Mouse (Mus musculus): ENCODE data around the gene Klf11. TPM values are rescaled to one million over a fixed set of nuclear protein-coding genes. Genes with fewer than 3 reads are reported as not detected.

Gene Klf11
- total RNA-seq, 2 experiments from 2014 or later, result 3.9 to 4.4 TPM

DNA sequence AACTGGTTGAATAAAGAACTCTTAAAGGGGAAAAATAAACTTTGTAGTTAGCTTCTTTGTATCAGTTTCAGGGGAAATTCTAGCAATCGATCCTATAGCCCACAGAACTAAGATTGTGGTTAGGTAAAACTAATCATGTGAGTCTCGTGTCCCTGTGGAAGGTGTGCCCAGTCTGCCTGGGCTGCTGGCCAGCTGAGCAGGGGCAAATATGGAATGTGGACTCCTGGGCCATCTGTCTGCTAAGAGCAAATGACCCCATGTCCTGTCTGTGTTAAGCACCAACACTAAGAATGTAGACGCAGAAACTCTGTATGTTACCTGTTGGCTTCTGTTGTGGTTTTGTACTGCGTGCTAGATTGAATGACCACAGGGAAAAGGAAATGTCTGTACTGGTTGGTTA, 10.0 kb downstream of the Klf11 start:
- no peak for DNase-seq (ENCODE audit: low spot score in 2 of 2)

DNA sequence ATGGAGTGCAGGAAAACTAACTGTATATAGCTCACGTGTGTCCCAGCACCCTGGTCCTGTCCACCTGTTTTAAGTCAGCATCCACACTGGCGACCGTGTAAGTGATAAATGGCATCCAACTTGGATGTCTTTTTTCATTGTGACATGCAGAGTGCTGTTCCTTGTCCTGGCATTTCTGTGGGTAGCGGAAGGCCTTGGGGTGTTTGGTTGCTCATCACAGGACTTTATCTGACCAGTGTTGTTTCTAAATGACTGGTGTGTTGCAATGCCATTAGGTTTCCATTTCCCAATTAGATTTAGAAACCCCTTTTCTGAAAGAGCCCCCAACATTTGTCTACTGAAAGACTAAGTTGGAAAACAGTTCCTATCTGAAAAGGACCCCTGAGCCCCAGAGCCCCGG, 11.1 kb downstream of the Klf11 start:
- no peak overlapping the region for H3K27ac ChIP-seq
- TF ChIP-seq CTCF (conservative IDR thresholded peaks at IDR 0.05), result no peak
- no peak overlapping the region for H3K4me3 ChIP-seq
- DNase-seq (ENCODE audit: low spot score in 2 of 2), result no peak

More for the DNA sequence above, 10.0 kb downstream of the Klf11 start:
- no peak for TF ChIP-seq CTCF (conservative IDR thresholded peaks at IDR 0.05)
- H3K4me3 ChIP-seq, result no peak overlapping the region
- H3K27ac ChIP-seq, result no peak overlapping the region

DNA sequence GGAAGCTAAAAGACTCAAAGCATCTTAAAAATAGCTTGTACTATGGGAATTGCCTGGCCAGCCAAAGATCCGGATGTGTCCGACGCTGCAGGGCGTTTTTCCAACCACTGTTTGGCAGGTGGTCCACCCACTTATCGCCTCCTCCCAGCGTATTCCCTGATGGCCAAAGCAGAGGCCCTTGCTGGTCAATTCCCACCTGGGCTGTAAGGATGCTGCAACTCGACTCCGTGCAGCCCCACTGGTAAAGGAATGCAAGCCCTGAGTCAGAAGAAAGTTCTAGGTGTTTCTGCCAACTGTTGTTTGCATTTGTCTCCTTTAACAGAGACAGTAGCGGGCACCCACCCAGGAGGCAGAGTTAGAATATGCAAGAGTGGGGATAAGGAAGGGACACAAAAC, 29.0 kb downstream of the Klf11 start:
- no peak for DNase-seq (ENCODE audit: low spot score in 2 of 2)
- Histone ChIP-seq H3K27ac (peak overlapping the region; percentile 98), H3K4me3 (peak overlapping the region; percentile 80)
- TF ChIP-seq CTCF (conservative IDR thresholded peaks at IDR 0.05), result no peak

GRCm38 (mm10) chr12:24680492-24681285, 29.6 kb downstream of the Klf11 start:
- H3K4me3 ChIP-seq, result peak overlapping the region; percentile 80
- peak; percentile 36 to 62 for DNase-seq (ENCODE audit: low spot score in 2 of 2)
- H3K27ac ChIP-seq, result peak overlapping the region; percentile 98
- peak; percentile 57 for TF ChIP-seq CTCF (conservative IDR thresholded peaks at IDR 0.05)

DNA sequence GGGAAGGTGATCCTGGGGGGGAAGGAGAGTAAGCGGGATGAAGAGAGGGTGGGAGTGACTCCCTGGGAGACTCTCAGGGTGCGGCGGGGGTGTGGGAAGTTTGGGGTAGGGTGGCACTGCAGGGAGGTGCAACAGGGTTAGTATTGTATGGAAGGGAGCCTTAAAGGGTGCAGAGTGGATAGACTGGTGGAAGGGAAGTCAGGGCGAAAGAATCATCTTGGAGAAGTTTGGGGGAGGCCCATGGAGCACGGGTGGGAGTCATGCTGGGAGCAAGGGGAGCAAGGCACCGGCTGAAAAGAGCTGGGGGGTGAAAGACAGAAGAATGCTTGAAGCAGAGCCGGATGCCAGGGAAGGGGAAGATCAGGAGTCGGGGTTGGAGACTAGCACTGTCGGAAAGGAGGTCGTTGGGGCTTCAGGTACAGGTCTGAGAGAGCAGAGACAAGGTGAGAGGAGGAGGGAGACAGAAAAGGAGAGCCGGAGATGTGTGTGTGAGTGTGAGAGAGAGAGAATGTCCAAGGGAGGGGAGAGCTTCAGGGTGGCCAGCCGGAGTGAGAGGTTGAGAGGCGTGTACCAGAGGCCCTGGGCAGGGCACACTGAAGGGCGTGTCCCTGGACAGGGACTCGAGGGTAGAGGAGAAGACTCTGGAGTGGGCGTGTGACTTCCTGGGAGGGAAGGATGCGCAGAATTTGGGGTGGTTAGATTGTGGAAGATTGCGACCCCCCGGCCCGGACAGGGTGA, 30.4 kb downstream of the Klf11 start, which contains the start of gene Cys1:
Gene Cys1, minus strand, starts transcription at position 528 of the 738 bp plus-strand sequence.
- no peak for TF ChIP-seq CTCF (conservative IDR thresholded peaks at IDR 0.05)
- Histone ChIP-seq H3K4me3 (peak within 1 kb of the TSS; percentile 80), H3K27ac (peak within 1 kb of the TSS; percentile 98)
- no peak for DNase-seq (ENCODE audit: low spot score in 2 of 2)

DNA sequence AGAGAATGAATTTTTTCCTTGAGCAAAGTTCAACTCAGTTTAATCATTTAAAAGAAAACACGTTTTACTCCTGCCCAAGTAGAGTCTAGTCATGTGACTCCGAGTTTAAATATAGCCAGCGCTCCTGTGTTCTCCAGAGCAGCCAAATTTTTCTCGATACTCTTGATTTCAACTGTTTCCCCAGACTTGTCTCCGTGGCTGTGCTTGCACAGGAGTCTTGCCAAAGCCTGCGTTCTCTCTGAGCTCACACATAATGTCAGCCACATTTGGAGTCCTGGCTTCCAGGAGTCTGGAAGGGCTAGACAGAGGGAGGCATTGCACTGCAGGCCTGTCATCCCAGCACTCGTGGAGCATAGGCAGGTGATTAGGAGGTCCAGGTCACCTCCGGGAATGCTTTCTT, 31.5 kb downstream of the Klf11 start:
- Histone ChIP-seq H3K27ac (peak overlapping the region; percentile 61; the same call in 1 of the 2 replicates), H3K4me3 (no peak overlapping the region)
- DNase-seq (ENCODE audit: low spot score in 2 of 2), result no peak
- no peak for TF ChIP-seq CTCF (conservative IDR thresholded peaks at IDR 0.05)

- DNase-seq (ENCODE audit: low spot score in 2 of 2), result no peak
- no peak overlapping the region for H3K27ac ChIP-seq
- no peak overlapping the region for H3K4me3 ChIP-seq
- TF ChIP-seq CTCF (conservative IDR thresholded peaks at IDR 0.05), result no peak
Measured at GRCm38 (mm10) chr12:24683461-24683860, 32.4 kb downstream of the Klf11 start.

DNA sequence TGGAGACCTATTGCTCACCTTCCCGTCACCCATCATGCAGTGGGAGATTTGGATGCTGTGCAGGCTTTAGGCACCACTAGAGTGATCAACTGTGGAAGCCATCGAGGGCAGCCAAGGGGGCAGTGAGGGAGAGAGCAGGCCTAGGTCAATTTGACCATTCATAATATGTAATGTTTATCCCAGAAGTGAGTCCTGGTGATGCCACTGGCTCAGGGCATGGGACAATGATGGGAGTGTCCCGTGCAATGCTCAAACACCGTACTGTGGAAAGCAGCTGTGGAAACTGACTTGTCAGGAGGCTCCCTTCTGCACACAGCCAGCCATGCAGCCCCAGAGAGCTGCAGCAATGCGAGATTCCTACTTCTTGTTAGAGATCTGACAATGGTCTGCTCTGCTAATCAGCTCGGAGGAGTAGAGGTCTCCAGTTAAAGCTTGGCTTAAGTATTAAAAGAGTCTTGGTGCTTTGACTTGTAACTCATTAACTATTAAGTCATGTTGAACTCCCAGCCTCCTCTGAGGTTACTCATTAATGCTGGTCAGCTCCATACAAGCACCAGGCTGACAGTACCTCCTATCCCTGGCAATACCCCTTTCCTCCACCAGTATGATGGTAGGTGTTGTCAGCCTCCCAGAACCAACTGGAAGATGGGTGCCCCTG, 35.1 kb downstream of the Klf11 start:
- no peak overlapping the region for H3K4me3 ChIP-seq
- no peak for TF ChIP-seq CTCF (conservative IDR thresholded peaks at IDR 0.05)
- no peak for DNase-seq (ENCODE audit: low spot score in 2 of 2)
- no peak overlapping the region for H3K27ac ChIP-seq

- no peak for TF ChIP-seq CTCF (conservative IDR thresholded peaks at IDR 0.05)
- Histone ChIP-seq H3K4me3 (no peak overlapping the region), H3K27ac (no peak overlapping the region)
- DNase-seq (ENCODE audit: low spot score in 2 of 2), result no peak
Measured at GRCm38 (mm10) chr12:24686696-24687346, 35.7 kb downstream of the Klf11 start.

DNA sequence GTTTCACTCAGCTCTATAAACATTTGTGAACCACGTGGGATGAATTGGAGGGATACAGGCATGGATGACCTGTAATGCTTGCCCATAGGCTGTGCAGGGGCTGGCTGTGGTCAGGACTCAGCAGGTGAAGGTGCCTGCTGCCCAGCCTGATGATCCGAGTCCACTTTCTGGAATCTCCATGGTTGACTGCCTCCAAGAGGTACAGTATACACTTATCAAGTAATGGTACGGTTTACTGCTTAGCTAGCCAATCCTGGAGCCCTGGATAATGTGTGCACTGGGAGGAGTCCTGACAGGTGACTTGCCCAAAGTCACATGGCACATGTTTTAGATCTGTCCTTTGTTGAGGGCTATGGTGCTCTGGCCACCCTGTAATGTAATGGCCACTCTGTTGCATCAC, 39.3 kb downstream of the Klf11 start:
- no peak overlapping the region for H3K27ac ChIP-seq
- no peak for DNase-seq (ENCODE audit: low spot score in 2 of 2)
- H3K4me3 ChIP-seq, result no peak overlapping the region
- TF ChIP-seq CTCF (conservative IDR thresholded peaks at IDR 0.05), result no peak

DNA sequence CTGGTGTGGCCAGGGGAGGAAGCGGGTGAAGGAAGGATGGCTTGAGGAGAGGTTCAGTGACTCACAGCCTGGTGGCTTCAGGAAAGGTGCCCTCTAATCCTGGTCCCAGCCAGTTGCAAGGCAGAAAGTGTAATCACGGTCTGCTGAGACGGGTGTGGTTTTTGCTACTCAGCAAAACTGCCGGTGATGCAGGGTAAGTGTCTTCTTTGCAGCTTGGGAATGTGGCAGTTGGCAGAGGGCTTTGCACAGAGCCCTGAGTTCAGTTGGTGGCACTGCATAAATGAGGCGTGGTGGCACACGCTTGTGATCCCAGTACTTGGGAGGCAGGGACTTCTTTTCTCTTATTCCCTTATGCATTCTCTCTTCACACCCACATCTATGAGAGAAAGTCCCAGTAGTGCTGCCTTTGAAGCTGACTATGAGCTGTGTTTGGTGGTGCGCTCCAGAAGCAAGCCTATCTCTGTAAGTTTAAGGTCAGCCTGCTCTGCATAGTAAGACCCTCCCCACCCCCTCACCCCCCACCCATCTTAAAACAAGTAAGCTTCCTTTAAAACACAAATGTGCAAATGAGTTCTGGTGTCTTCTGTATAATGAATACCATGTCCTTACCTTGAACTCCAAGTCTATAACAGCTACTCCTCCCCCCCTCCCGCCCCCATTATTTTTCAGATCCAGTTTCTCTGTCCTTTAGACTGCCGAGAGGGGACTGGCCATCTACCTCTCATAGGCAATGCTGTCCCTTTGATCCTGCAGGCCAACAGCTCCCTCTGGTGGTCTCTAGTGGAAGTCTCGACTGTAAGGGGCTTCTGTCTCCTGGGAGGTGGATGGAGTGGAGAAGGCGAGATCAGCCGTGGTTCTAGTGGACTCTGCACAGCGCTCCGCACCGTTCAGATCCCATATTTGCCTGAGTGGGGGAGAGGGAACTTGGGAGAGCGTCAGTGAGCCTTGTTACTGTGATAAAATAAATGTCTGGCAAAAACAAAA, 45.7 kb downstream of the Klf11 start:
- H3K27ac ChIP-seq, result no peak overlapping the region
- peak; percentile 78 for TF ChIP-seq CTCF (conservative IDR thresholded peaks at IDR 0.05)
- DNase-seq (ENCODE audit: low spot score in 2 of 2), result peak; percentile 84 to 92
- no peak overlapping the region for H3K4me3 ChIP-seq
